Mouse (Mus musculus): ENCODE data around the gene Ptprcap.
A peak's percentile ranks its signal among the peaks of the same experiment; 100 is the strongest.

The Ptprcap gene

DNA sequence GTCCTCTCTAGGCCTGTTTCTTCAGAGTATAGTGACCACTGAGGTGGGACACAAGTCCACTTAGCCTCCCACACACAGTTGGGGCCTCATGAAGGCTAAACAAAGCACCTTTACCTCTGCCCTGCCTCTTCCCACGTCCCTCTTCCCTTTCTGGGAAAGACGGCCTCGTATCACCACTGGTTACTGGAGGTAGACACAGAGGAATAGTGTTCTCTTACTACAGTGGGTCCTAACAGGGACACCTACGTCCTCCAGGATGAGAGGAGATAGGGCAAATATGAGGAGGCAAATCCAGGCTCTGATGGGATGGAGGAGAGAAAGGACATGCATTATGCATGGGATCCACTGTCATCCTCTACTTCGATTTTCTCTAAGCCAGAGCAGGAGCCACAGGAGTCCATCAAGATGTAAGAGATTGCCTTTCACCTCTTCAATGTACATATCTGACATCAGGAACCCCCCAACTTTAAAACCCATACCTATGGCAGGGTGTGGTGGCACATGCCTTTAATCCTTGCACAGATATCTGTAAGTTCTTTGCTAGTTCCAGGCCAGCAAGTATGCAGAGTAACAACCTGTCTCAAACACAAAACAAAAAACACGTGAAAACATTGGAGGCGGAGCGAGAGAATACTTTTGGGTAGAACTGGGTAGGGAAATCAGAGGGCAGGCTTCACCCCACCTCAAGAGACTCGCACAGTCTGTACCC is 5.5 kb upstream of the Ptprcap start:
- DNase-seq = no peak

DNA sequence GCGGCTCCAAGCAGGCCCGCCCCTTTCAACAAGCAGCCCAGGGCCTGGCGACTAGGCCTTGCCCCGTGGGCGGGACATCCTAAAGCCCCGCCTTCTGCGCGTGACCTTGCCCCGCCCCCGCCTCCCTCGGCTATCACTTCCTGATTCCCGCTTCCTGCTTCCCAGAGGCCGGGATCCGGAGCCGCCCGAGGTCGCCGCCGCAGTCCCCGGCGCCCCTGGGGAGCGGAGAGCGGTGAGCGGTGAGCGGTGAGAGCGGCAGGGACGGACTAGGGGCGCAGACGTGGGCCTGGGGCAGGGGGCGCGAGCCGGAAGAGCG is 5.0 kb upstream of the Ptprcap start, which contains the start of gene Coro1b:
Coro1b (plus strand) TSS at position 129 of the 316 bp plus-strand sequence.
- DNase-seq = peak; percentile 99

DNA sequence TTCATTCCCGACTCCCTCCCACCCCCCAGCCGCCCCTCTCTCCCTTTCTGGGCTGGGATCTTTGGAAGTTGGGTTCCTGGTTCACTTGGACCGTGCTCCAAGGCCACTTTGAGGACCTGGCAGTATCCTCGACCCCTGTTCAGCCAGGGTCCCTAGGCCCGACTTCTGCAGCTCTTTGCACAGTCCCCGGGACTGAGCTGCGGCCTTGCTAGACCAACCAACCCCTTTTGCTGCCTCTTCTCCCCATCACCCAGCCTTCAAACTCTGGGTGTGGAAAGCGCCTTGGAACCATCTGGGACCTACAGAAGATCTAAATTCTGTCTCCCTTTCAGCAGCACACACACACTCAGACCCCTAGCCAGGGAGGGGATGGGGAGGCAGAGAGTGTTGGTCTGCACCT is 4.6 kb upstream of the Ptprcap start:
- DNase-seq = peak in 1 of 2 experiments; percentile 48

DNA sequence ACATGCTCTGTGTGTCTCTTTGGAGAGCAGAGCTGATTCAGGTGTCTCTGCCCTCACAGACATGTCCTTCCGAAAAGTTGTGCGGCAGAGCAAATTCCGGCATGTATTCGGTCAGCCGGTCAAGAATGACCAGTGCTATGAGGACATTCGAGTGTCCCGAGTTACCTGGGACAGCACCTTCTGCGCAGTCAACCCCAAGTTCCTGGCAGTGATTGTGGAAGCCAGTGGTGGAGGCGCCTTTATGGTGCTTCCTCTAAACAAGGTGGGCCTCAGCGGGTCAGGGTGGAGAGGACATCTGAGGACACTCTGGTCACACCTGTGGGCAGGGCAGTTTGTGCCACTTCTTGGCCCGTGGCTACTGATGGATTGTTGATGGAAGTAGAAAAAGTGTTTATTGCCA is 4.1 kb upstream of the Ptprcap start:
- no peak for DNase-seq

DNA sequence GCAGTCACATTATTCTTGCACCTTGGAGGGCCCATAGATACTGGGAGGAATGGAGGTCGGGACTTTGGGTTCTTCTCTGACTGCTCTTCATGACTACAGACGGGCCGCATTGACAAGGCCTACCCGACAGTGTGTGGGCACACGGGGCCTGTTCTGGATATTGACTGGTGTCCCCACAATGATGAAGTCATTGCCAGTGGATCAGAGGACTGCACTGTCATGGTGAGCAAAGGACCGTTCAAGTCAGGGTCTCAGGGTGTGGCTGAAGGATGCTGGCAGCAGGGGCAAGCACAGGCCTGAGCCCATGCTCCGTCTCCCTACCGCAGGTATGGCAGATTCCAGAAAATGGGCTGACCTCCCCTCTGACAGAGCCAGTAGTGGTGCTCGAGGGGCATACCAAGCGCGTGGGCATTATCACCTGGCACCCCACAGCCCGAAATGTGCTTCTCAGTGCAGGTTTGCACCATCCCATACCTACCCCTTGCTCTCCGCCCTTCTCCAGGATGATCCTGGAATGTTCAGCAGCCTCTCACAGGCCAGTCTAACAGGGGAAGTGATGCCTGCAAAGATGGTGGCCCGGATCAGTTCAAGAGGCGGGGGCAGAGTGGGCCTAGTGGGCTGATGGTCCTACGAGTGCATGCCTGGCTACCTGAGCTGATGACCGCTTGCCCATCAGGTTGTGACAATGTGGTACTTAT is 3.5 kb upstream of the Ptprcap start:
- no peak for DNase-seq

DNA sequence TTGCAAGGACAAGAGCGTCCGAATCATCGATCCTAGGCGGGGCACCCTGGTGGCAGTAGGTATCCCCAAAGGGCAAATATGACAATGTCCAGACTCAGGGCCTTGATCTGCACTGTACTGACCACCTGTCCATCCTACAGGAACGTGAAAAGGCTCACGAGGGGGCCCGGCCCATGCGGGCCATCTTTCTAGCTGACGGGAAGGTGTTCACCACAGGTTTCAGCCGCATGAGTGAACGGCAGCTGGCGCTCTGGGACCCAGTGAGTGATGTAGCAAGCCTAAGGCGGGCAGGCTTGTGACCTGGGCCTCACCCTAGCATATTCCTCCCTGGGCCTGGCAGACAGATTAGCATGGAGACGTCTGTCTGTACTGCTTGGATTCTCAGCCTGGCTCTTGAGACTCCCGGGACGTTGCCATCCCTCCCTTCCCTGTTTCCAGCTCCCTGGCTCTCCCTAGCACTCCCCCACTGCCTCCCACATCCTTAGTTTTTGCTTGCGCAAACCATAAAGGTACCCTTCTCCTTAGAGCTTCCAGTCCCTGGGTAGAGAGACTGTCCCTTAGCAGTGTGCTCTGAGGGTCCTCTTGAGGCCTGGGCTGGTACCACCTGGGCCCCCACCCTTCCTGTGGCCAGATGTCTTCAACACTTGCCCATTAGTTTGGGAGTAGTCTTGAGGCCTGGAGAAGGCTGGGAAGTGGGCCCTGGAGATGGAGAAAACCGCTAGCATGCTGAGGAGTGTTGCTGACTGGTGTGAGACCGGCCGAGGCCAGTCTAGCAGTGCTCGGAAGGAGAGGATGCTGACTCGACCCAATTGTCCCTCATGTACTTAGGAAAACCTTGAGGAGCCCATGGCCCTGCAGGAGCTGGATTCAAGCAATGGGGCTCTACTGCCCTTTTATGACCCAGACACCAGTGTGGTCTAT is 2.6 kb upstream of the Ptprcap start:
- DNase-seq = no peak

DNA sequence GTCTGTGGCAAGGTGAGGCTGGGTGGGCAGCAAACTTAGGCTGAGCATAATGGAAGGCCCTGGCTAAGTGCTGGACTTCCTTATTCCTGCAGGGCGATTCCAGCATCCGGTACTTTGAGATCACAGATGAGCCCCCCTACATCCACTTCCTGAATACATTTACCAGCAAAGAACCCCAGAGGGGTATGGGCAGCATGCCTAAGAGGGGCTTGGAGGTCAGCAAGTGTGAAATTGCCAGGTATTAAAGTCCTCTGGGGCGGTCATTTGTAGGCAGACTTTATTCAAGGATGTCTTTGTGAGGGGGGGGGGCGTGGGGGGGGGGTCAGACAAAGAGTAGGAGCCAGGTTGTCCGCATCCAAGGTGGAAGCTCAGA is 1.9 kb upstream of the Ptprcap start:
- DNase-seq = no peak

DNA sequence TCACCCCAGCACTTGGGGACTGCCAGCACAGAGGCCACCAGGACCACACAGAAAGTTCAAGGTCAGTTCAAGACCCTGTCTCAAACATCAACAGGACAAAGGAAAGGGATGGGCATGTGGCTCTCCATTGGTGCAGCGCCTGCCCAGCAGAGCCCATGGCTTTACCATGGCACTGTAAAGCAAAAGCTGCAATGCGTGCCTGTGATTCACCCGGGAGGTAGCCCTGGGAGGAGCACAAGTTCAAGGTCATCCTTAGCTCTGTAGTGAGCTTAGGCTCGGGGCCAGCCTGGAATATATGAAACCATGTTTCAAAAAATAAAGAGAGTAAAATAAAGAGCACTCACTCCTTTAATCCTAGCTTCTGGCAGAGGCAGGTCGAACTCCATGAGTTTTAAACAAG is 1.5 kb upstream of the Ptprcap start:
- DNase-seq = no peak

DNA sequence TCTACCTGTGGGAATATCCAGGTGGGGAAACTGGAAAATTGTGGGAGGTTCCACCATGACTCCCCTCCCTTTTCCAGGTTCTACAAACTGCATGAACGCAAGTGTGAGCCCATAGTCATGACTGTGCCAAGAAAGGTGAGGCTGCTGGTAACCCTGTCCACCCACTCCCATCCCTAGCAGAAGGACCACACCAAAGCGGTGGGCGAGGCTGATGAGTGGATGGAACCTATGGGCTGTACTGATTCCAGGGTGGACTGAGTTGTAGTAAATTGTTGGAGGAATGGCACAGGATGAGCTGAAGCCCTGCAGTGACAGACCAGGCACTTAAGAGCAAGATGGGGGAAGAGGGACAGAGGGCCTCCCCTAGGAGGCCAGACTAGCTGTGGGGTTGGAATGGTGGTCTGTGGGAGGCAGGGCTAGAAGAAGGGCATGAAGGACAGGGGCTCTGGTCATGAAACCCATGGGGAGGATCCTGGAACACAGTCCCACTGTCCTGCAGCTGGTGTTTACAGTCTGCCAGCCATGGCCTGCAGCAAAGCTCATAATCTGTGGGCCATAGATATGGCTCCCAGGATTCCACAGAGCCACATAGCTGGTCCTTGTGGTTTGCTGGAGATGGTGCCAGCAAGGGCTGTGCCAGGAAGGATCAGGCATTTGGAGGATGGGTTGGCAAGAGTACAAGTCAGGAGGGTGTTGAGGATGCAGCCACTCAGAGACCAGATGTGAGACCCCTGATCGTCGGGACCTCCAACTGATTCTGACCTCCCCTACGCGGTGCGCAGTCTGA is 766 bp upstream of the Ptprcap start:
- peak in 1 of 2 experiments; percentile 70 for DNase-seq

DNA sequence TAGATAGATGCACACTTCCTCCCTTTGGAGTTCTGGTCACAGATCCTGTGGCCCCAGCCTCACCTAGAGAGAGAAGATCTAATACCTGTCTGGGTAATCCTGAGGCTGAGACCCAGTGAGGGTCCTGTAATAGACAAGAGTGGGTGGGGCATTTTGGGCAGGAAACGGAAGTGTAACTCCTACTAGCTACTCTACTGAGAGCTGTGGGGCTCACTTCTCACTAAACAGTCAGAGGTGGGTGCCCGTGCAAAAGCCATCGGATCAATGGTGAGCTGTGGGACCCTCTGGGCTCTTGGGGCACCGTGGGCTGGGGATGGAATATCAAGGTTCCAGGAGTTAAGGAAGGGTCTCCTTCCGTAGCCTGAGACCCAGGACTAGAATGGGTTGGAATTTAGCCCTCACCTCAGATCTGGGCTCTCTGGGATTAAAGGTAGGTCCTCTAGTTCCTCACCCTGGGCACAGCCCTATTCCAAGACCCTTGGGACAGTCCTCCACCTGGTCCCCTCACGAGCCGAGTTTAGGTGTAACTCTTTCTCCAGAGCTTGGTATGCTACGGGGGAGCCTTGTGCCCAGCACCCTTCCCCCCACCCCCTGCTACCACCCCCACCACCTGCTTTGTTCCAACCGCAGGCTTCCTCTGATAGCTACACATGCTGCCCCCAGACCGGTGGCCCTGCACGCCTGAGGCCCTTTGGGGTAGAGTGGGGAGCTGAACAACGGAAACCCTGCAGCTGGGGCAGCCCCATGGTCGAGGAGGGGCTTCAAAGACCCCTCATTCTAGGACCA is 1.2 kb downstream of the Ptprcap start:
- peak in 1 of 2 experiments; percentile 21 for DNase-seq

DNA sequence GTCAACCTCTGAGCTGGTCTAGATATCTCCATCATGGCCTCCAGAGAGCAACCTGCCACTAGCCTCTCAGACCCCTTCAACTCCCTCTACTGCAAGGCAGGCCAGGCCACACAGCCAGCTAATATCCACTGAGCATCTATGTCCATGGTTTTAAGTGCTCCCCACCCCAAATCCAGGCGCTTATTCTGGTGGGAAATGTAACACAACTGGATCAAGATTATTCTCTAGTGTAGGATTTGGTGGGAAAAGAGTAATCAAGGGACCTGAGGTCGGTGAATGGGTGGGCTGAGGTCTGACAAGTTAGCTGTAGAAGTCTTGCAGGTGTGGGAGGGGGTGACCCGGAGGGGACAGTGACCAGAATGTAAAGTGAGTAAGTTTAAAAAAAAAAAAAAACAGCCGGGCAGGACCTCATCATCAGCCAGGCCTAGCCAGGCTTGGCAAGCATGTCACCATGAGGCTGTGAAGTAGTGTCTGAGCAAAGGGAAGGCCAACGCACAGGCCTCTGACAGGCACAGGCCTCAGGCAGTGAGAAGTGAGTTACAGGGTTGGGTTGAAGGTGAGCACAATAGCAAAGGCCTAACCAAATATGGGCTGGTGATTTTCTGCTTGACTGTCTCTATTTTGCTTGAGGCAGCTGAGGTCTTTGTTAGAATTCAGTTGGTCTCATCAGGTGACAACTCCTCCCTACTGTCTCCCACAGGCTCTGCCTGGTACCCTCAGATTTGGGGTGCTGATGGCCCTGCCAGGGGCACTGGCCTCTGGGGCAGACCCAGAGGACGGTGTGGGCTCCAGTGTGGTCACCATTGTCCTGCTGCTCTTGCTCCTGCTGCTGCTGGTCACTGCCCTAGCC is 2.0 kb downstream of the Ptprcap start:
- DNase-seq = no peak

DNA sequence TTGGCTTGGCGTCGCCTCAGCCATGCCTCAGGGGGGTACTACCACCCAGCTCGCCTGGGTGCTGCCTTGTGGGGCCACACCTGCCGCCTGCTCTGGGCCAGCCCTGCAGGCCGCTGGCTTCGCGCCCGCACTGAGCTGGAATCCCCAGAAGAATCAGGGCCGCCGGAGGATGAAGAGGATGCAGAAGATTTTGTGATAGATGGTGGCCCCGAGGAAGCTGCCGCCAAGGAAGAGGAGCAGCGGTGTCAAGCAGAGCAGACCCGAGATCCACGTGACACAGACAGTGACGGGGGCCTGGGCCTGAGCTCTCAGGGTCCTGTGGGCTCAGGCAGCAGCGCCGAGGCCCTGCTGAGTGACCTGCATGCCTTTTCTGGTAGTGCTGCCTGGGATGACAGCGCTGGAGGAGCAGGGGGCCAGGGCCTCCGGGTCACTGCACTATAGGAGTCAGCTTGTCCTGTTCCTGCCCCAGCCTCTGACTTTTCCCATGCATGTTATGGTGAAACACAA is 2.7 kb downstream of the Ptprcap start:
- peak; percentile 16 to 42 for DNase-seq

DNA sequence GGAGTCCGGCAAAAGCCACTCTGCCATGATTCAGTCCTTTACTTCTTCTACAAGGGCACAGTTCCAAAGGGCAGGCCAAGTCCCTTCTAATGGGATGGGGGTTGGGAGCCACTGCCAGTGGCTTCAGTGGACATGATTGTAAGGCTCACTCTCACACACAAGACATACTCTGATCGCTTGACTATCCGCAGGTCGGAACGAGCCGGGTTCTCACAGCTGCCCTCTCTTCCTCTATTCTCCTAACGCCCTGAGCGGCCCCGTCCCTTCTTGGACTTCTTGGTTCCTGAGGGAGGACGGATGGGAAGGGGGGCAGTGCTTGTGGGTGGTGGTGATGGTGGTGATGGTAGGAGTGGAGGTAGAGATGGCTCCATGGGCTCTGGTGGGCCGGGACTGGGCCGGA is 3.4 kb downstream of the Ptprcap start:
- DNase-seq = no peak

DNA sequence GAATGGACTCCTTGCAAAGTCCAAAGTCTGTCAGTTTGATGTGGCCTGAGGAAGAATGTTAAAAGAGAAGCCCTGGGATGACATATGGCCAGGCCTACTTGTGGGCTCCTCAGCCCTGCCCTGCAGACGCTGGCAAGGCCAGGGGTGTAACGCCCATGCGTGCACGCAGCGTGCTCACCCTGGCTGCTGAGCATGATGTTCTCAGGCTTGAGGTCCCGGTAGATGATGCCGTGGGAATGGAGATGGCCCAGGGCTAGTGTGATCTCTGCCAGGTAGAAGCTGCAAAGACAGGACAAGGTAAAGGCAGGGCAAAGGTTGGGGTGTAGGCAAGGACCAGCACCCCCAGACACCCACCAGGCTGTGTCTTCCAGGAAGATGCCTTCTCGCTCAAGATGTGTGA is 5.6 kb downstream of the Ptprcap start:
- DNase-seq = no peak

DNA sequence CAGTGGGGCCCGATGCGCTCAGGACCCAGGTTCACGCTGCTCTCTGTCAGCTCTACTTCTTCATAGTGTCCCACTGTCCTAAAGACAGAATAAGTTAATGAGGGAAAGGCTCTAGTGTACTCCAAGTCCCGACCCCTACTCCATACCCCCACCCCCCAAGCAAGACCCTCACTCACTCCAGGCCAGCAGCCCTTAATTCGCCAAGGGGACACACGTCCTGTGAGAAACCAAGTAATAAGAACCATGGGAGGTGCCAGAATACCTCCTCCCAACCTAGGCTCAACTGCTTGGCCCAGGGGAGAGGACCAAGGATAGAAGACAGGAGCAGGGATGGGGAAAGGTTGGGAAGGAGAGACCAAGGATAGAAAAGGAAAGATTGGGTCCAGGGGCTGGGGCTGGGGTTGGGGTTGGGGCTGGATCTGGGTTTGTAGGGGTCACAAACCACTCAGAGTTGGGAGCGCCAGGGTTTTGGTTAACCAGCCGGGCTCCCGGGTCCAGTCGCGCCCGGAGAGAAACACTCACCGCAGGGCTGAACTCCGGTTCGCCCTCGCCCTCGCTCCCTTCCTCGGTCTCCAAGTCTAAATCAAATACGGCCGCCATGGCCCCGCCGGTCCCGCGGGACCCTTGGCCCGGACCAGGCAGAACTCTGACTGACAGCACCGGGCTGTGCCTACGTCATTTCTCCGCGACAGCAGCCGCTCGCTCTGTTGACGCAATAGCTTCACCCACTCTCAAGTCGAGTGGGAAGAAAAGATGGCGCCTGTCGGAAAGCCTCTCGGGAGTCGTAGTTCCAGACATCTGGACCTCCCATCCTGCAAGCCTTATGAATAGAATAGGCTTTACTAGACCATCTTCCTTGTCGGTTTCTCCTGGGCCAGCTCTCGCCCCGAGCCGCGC is 9.5 kb downstream of the Ptprcap start, which contains the start of gene Rps6kb2:
Rps6kb2 (minus strand) TSS at position 709 of the 897 bp plus-strand sequence.
- DNase-seq = peak; percentile 98 to 99

DNA sequence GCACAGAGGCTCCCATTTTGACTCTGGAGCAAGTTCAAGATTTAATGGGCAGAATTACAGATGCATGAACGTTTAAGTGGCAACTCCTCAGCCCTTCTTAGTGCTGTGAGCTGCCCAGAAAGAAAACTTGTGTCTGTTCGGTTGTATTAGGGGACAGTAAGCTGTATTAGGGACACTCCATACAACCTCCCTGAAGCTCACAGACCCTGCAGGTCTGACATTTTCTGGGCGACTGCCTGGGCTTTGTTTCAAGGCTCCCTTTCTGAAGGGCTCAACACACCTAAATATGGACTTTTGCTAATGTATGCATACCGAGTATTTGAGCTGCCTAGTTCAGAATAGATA is 10.1 kb downstream of the Ptprcap start:
- no peak for DNase-seq

DNA sequence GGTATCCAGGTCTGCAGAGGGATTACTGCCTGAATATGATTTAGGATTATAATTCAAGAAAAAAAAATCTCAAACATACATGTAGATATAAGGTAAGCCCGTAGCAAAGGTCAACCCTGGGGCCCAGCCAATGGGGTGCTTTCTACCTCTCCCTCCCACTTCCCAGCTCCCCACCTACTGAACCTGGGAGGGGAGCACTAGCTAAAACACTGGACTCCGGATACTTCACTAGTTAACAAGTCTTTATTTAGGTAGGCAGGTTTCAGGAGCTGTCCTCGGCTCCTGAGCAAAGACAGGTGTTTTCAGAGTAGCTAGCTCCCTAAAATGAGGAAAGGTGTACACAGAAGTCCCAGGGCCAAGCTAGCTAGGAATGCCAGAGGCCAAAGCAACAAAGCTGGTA is 10.7 kb downstream of the Ptprcap start:
- DNase-seq = no peak

DNA sequence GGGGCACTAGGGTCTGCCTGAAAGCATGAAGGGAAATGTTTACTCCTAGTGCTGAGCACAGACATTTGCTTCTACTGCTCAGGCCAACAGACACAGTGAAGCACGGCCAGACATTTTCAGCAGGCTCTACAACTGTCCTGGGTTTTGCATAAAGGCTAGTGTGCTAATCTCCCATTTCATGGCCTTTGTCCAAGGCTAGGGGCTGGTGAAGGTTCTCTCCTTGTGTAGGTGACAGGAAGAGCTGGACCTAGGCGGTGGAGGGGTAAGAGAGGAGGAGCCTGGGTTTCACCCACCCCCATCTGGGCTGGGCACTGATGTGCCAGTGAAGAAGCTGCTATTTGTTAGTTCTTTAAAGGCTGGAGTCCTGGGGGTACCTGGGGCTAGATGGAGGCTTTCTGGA is 11.3 kb downstream of the Ptprcap start:
- peak in 1 of 2 experiments; percentile 34 for DNase-seq

DNA sequence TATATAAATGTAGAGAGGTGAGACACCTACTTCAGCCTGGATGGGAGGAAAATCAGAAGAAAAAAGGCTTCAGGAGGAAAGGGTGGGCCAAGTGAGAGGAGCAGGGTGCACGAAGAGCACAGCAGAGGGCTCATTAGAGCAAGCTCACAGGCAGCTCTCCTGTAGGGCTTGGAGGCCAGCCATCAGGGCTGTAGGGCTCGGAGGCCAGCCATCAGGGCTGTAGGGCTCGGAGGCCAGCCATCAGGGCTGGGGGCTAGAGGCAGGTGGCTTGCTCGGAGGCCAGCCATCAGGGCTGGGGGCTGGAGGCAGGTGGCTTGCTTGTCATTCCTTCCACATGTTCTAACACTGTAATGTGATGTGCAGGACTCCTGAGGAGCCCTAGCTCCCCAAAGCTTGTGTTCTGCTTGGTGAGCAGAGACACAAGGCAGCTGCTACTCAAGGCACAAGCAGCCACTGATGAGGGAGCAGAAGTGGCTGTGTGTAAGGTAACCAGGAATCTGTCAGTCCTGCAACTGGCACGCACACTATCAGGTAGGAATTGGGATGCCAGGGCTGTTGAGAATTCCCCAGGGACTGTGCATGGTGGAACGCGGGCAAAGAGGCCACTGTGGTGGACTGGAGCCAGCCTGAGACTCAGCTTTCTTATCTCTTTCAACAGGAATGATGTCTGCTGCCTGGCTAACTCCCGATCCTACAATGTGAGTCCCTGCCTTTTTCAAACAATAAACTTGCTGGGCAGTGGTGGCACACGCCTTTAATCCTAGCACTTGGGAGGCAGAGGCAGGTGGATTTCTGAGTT is 13.5 kb downstream of the Ptprcap start:
- DNase-seq = peak; percentile 45 to 59

All from cerebellum, postnatal 10 days (tissue).